Mouse (Mus musculus): ENCODE data around the gene Akap8l. TPM values are rescaled to one million over a fixed set of nuclear protein-coding genes. Genes with fewer than 3 reads are reported as not detected.

Akap8l gene
- polyA plus RNA-seq, 1 experiment from 2014 or later: 138 TPM

GRCm38 (mm10) chr17:32275568-32275967 is 74.8 kb downstream of the Akap8l start:
- Histone ChIP-seq H3K4me1 (no peaks in the 10 kb centered on the region), H3K4me2 (replicated peaks) (no peak overlapping the region), H3K36me3 (no peaks in the 10 kb centered on the region), H3K27ac (no peak overlapping the region), H3K4me3 (no peak overlapping the region), H3K9ac (no peak overlapping the region), H3K9me3 (replicated peaks) (no peaks in the 10 kb centered on the region), H3K27me3 (no peaks in the 10 kb centered on the region)
- WGBS: 92% methylated on average over 3 of the region's 3 CpGs
- no peak for ATAC-seq (ENCODE audit: low FRiP score)

Small RNA genes within 50 kb of the gene (microRNA-seq; reads per million reads assigned to microRNA genes)
- not detected for gene Gm22201

Other genes starting within 250 kb of the Akap8l start
- gene Notch3, start 183.8 kb downstream of the Akap8l start, polyA plus RNA-seq (2016; fragmentation: Nextera tagmentation; extraction: Ambion mirVana): 23.6 TPM in 2 replicates
- gene Ephx3, start 161.1 kb downstream of the Akap8l start, polyA plus RNA-seq (2016; fragmentation: Nextera tagmentation; extraction: Ambion mirVana): 0.08 TPM in 1 of 2 replicates, not detected in the other
- gene Brd4, start 65.9 kb downstream of the Akap8l start, polyA plus RNA-seq (2016; fragmentation: Nextera tagmentation; extraction: Ambion mirVana): 108 and 112 TPM in 2 replicates
- gene Akap8, start 29.4 kb downstream of the Akap8l start, polyA plus RNA-seq (2016; fragmentation: Nextera tagmentation; extraction: Ambion mirVana): 131 TPM in 2 replicates
- gene Wiz, start 38.8 kb upstream of the Akap8l start, polyA plus RNA-seq (2016; fragmentation: Nextera tagmentation; extraction: Ambion mirVana): 45.6 and 52.2 TPM in 2 replicates
- gene Rasal3, start 53.0 kb upstream of the Akap8l start, polyA plus RNA-seq (2016; fragmentation: Nextera tagmentation; extraction: Ambion mirVana): 0.39 and 0.72 TPM in 2 replicates
- gene Pglyrp2, start 73.6 kb upstream of the Akap8l start, polyA plus RNA-seq (2016; fragmentation: Nextera tagmentation; extraction: Ambion mirVana): 0.08 TPM in 1 of 2 replicates, not detected in the other
- 0.99 and 1.3 TPM in 2 replicates for gene Cyp4f39, start 102.1 kb upstream of the Akap8l start, polyA plus RNA-seq (2016; fragmentation: Nextera tagmentation; extraction: Ambion mirVana)
- 11.7 and 13.3 TPM in 2 replicates for gene Cyp4f17, start 155.4 kb upstream of the Akap8l start, polyA plus RNA-seq (2016; fragmentation: Nextera tagmentation; extraction: Ambion mirVana)
- 21.9 and 25.8 TPM in 2 replicates for gene Cyp4f16, start 186.0 kb upstream of the Akap8l start, polyA plus RNA-seq (2016; fragmentation: Nextera tagmentation; extraction: Ambion mirVana)